Mouse (Mus musculus): ENCODE measurements around the gene Apoc3.

Apoc3 gene

GRCm38 (mm10) chr9:46229573-46230449, 5.6 kb downstream of the Apoc3 start:
- DNase-seq: peak; percentile 92

GRCm38 (mm10) chr9:46228491-46228890, 6.9 kb downstream of the Apoc3 start, which contains the start of gene Apoa1:
Apoa1 (plus strand) TSS chr9:46228580.
- no peak for DNase-seq

DNA sequence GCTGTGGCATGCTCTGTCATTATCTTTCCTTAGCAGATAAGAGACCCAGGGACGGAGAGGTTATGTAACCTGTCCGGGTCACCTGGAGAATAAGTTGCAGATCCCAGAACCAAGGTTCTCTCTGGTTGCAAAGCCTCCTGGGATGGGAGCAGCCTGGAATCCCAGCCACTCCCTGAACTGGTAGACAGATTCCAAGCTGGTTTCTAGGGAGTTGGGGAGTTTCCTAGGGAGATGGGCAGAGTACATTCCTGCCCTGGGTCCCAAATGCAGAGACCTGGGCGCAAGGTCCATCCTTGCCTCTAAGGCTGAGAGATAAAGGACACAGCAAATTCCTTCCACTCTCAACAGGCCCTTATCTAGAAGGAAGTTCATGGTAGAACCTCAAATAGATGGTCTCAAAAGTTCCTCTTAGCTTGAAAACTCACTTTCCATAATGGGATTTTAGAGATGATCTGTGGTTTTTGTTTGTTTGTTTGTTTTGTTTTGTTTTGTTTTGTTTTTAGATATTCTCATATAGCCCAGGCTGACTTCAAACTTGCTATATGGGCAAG, 8.3 kb downstream of the Apoc3 start:
- DNase-seq: no peak

DNA sequence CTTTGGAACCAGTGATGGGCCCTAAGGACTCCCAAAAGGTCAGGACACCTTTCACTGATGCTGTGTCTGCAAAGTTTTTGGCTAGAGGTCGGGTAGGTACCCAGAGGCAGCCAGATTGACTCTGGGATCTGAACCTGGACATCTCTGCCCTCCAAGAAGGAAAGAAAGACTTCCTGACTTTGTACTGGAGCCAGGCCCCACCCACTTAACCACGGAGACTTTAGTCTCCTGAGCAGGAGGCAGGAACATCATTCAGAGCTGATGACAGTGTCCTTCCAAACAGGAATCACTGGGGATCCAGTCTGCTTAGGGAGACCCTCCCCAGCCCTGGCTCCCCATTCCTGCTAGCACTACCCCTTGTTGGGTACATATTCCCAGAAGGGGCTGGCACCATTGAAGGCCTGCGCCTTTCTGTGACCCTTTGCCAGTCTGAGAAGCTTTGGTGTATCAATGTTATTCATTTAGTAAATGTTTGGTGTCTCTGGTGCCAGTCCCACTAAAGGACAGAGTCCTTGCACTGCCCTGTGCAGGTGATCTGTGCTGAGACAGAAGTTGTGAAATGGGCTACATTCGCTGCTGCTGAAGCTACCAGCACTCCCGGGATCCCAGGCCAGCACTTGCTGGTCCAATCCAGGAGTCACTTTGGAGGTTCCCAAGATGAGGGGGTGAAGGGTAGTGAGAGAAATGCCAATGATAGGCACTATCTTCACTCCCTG, 10.3 kb downstream of the Apoc3 start:
- DNase-seq: no peak

DNA sequence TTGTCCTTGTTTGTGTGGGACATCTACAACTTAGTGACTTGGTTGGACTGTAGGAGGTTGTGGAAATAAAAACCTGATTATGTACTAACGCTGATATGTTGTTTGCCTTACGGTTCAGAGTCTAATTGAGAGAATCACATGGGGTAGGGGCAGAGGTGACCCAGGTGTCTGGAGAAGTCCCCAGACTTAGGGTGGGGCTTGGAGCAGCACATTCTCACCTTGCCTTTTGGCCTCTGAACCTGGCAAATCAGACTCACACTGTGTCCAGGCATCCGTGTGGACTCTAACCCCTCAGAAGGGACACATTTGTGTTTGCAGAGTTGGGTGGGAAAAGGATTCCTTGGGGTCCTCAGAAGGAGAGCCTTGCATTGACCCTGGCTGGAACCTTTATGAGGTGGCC, 11.3 kb downstream of the Apoc3 start:
- no peak for DNase-seq

DNA sequence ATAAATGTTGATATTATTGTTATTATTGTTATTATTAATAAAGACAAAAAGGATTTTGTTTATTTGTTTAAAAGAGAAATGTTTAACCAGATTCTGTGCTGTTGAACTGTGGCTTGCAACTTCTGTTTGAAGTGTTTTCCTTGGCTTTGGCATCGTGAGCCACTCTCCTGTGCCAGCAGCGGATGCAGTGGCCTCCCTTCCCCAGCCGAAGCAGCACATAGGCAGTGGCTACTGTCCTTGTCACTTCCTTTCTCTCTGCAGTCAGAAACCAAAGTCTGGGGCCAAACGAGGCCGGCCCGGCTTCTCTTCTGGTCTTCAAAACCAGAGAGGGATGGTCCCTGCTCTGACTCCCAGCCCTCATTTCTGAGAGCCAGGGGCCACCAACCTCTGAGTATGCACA, 12.3 kb downstream of the Apoc3 start:
- peak; percentile 15 for DNase-seq

GRCm38 (mm10) chr9:46218176-46218575, 17.3 kb downstream of the Apoc3 start:
- no peak for DNase-seq

DNA sequence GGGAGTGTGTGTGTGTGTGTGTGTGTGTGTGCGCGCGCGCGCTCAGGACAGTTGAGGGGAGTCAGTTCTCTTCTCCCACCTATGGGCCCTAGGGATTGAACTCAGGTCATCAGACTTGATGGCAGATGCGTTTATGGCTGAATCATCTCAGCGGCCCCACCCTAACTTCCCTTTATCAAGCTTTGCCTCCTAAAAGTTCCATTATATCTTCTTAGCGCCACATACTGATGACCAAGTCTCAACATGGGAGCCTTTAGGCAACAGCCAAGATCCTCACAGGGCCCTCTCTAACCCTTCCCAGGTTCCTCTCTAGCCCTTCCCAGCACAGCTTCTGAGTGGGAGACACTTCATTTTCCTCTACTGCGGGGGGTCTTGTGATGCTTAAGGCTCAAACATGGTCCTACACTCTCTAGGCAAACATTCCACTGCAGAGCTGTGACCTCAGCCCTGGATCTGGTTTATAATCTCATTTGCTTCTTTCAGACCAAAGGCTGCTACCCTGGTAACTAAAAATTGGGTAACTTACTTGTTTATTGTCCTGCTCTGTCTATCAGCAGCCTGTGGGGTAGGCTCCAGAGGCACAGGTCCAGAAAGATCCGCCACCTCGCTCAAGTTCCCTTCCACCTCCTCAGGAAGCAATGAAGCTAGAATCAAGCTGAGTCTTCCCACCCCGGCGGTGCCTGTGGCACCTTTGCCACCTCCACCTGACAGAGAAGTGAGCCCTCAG, 18.5 kb downstream of the Apoc3 start:
- DNase-seq: no peak

GRCm38 (mm10) chr9:46215338-46216322, 19.8 kb downstream of the Apoc3 start:
- no peak for DNase-seq

GRCm38 (mm10) chr9:46214946-46215337, 20.5 kb downstream of the Apoc3 start:
- no peak for DNase-seq

- DNase-seq: no peak
Measured at GRCm38 (mm10) chr9:46214276-46214675, 21.2 kb downstream of the Apoc3 start.

GRCm38 (mm10) chr9:46210473-46210872, 25.0 kb downstream of the Apoc3 start:
- DNase-seq: no peak

DNA sequence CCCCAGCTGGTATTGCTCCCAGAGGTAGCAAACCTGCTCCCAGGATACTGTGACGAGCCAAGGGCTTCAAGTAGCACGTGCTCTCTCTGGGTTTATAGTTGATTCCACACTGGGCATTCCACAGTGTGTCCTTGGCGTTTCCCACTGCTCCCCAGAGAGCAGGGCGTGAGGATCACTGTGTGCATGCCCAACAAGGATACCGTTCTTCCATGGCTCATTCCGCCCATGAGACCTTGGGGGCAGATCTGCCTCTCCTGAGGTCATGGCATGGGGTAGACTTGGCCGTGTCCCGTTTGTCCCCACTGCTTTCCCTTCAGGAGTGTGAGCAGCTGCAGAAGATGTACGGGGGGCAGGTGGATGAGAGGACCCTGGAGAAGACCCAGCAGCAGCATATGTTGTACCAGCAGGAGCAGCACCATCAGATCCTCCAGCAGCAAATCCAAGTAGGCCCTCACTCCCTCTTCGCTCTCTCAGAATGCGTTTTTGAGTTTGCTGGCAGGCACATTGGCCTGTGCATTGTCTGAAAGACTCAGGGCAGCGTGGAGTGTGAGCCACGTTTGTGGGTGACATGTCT, 26.9 kb downstream of the Apoc3 start:
- DNase-seq: no peak

DNA sequence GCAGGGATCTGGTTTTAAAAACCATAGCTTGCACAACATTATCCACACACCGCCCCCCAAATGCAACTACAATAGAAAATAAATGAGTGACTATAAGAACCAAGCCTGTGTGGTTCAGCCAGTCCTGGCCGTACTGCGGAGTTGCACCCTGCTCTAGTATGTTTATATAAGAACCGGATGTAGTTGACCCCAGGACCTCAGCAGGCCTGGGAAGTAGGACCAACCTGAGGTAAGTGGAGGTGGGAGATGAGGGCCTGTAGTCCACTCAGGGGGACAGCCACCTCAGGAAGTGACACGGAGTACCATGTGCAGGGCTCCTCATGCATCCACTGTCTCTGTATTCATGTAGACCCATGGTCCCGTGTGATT, 28.0 kb downstream of the Apoc3 start:
- DNase-seq: no peak

- peak; percentile 54 for DNase-seq
Measured at GRCm38 (mm10) chr9:46206834-46207500, 28.5 kb downstream of the Apoc3 start.

DNA sequence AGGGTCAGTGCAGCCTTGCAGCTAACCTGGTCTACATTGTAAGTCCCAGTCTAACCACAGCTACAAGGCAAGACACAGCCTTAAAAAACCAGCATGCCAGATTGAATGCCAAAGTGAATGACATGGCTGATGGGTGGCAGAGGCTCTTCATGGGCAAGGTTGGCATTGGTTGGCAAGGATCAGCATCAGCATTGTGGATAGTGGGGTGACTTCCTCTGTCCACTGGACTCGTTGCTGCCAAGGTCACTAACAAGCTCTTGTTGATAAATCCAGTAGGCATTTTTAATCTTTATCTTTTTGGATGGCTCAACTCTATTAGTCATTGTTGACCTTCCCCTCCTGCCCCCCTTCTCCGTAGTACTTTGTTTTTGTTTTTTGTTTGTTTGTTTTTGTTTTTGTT, 35.8 kb downstream of the Apoc3 start:
- DNase-seq: no peak

- DNase-seq: no peak
Measured at GRCm38 (mm10) chr9:46198936-46199335, 36.5 kb downstream of the Apoc3 start.

DNA sequence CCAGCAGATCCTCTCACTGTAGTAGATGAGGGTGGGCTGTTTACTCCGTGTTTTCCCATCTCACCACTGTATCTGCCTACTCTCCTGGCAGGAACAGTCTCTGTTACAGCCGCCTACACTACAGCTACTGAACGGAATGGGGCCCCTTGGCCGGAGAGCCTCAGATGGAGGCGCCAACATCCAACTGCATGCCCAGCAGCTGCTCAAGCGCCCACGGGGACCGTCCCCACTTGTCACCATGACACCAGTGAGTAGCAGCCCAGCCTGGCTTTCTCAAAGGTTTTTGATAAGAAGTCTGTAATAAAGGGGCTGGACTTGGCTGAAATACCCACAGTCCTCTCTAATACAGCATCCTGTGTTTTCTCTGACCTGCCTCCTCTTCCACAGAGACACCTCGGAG, 37.0 kb downstream of the Apoc3 start:
- DNase-seq: no peak

GRCm38 (mm10) chr9:46196699-46197169, 38.7 kb downstream of the Apoc3 start:
- DNase-seq: no peak

DNA sequence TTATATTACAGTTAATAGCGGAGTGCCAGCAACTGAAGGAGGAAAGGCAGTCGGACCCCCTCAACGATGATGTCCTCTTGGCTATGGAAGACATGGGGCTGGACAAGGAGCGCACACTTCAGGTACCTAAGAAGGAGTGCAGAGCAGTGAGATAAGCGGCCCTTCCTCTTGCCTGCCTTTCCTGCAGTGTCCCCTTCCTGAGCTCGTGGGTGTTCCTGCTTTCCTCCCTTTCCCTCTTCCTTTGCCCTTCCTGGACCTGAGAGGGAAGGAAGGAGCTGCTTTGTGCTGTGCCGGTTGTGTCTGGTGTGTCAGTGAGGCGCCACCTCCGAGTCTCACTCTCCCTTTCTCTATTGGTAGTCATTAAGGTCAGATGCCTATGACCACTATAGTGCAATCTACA, 40.6 kb downstream of the Apoc3 start:
- DNase-seq: no peak

DNA sequence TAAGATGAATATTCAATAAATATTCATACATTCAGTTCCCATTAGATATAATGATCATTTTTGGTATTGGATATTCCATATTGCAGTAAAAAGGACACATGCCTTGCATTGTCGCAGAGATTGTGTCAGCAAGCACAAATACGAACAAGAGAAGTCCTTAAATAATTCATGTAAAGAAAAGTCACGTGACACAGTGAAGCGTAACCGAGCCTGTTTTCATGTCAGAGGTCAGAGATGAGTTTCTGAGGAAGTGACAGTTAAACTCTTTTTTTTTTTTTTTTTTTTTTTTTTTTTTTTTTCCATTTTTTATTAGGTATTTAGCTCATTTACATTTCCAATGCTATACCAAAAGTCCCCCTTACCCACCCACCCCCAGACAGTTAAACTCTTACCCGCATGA, 42.8 kb downstream of the Apoc3 start:
- DNase-seq: no peak
